Mouse (Mus musculus) liver, adult 2 months (tissue): ENCODE measurements around the gene 4931428L18Rik. TPM values are rescaled to one million over a fixed set of nuclear protein-coding genes. Genes with fewer than 3 reads are reported as not detected.
A peak's percentile ranks its signal among the peaks of the same experiment; 100 is the strongest.

Source experiments
- DNase-seq: peaks from one replicate; pipeline ENCODE4 v3.0.0-alpha.2; 2011; ENCODE audit warnings: low read depth, low spot score; ENCODE audit errors: extremely low read depth
- H3K27ac ChIP-seq: fragments of 200-500 bp; replicated peaks from 2 replicates; pipeline ENCODE4 v1.5.1; 2012; ENCODE audit warnings: low read depth, mild to moderate bottlenecking, control low read depth, inconsistent platforms, low read length; ENCODE audit not compliant: insufficient read depth
- H3K27me3 ChIP-seq: fragments of 200-500 bp; 2 replicates; pipeline ENCODE4 v1.6.1; 2012; ENCODE audit warnings: mild to moderate bottlenecking, moderate library complexity, low read length, inconsistent platforms; ENCODE audit not compliant: control insufficient read depth, insufficient read depth
- H3K36me3 ChIP-seq: fragments of 200-500 bp; 2 replicates; pipeline ENCODE4 v1.6.1; 2012; ENCODE audit warnings: low read length, inconsistent platforms; ENCODE audit not compliant: control insufficient read depth, insufficient read depth
- H3K4me1 ChIP-seq: fragments of 200-500 bp; 2 replicates; pipeline ENCODE4 v1.6.1; 2011; ENCODE audit warnings: low read length; ENCODE audit not compliant: control insufficient read depth, insufficient read depth
- H3K4me3 ChIP-seq: fragments of 200-500 bp; 2 replicates; pipeline ENCODE4 v1.5.1; 2011; ENCODE audit warnings: low read depth, mild to moderate bottlenecking, control low read depth, low read length, moderate library complexity; ENCODE audit not compliant: insufficient read depth
- H3K79me2 ChIP-seq: fragments of 200-500 bp; 2 replicates; pipeline ENCODE4 v1.6.1; 2012; ENCODE audit warnings: inconsistent platforms, mild to moderate bottlenecking, low read length, moderate library complexity; ENCODE audit not compliant: control insufficient read depth, insufficient read depth
- H3K9ac ChIP-seq: fragments of 200-500 bp; 2 replicates; pipeline ENCODE4 v1.6.1; 2012; ENCODE audit warnings: low read depth, mild to moderate bottlenecking, control low read depth, inconsistent platforms, low read length
- CTCF ChIP-seq: fragments of 200-500 bp; IDR thresholded peaks from 2 replicates; pipeline ENCODE4 v1.5.1; 2011; ENCODE audit warnings: low read depth, low read length, control low read depth
- POLR2A ChIP-seq: fragments of 200-500 bp; IDR thresholded peaks from 2 replicates; pipeline ENCODE4 v1.6.1; 2011; ENCODE audit warnings: low read length, control low read depth; ENCODE audit not compliant: insufficient read depth; ENCODE audit errors: extremely low read depth
- WGBS: fragments of 180-500 bp; shearing (Covaris S2); methylation state at CpG from one replicate; pipeline ENCODE4 v1.1.7; 2018; 5-methylcytosine and 5-hydroxymethylcytosine counted together
- polyA plus RNA-seq: library from polyadenylated mRNA; depleted of rRNA; stranded (reverse); fragments of >200 nt; gene quantifications from 2 replicates; pipeline ENCODE4 v1.2.3, GENCODE M21; 2012
- total RNA-seq: library from RNA; depleted of rRNA; stranded (reverse); fragments of >200 nt; gene quantifications from 2 replicates; pipeline ENCODE4 v1.2.3, GENCODE M21; 2014

4931428L18Rik gene
- total and polyA plus RNA-seq, 2 experiments = 0.31 to 0.55 TPM

DNA sequence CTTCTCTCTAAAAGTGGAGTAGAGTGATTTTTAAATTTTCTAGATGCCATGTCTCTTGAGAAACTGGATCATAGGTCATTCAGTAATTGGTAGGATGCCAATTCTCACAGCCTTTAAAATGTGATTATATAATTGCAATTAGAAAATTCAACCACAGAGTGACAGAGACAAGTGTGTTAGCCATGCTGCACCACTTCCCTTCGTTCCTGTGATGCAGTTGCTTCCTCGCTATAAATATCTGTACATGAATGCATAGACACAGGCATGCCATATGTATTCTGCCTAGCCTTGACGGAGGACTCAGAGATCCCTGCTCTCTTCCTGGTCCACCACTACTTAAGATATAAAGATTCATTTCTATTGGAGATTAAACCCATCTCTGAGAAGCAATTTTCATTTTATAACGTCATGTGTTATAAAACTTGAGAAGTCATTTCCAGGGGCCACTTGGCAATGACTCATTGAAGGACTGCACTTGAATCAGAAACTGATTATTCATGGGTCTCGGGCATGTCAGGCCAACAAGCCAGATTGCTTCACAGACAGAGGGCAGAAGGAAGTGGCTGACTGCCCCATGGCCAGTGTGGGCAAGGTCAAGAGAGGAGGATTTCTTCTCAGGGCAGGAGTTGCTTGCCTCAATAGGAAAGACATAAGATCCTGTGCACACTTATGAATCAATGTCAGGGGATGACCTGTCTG, 172.4 kb downstream of the 4931428L18Rik start:
- peak; percentile 77 for DNase-seq
- Histone ChIP-seq H3K27ac (peak overlapping the region; percentile 37), H3K36me3 (no peaks in the 10 kb centered on the region), H3K9ac (no peak overlapping the region), H3K4me3 (no peak overlapping the region), H3K4me1 (peaks cover 19% of the 10 kb centered on the region; the same call in 1 of the 2 replicates), H3K27me3 (no peaks in the 10 kb centered on the region), H3K79me2 (no peaks in the 10 kb centered on the region)
- TF ChIP-seq POLR2A (no peak), CTCF (no peak)
- WGBS = 46% methylated on average over 5 of the region's 5 CpGs

GRCm38 (mm10) chr1:31043208-31043607, 179.3 kb downstream of the 4931428L18Rik start:
- Histone ChIP-seq H3K27me3 (no peaks in the 10 kb centered on the region), H3K4me1 (peaks cover 8% of the 10 kb centered on the region; the same call in 1 of the 2 replicates), H3K27ac (no peak overlapping the region), H3K4me3 (no peak overlapping the region), H3K36me3 (no peaks in the 10 kb centered on the region), H3K79me2 (no peaks in the 10 kb centered on the region), H3K9ac (no peak overlapping the region)
- TF ChIP-seq POLR2A = no peak
- TF ChIP-seq CTCF = no peak
- no peak for DNase-seq
- 74% methylated on average over 3 of the region's 3 CpGs for WGBS

DNA sequence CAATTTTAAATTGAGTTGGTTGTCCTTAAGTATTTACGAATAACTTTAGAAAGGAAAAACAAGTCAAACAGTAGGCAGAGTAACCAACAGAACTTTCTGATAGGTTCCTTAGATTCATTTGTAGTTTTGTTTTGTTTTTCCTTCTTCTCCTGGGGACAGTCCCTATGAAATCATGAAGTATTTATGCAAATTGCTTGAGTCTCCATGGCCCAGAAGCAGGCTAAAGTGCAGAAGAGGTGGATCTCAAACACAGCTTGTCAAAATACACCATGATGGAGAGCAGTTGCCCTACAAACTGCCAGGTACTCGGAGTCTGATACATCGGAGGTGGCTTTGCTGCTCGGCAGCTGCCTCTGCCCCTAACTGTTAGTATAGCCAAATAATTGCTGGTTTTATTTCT, 179.7 kb downstream of the 4931428L18Rik start:
- TF ChIP-seq CTCF (no peak), POLR2A (no peak)
- no peaks in the 10 kb centered on the region for H3K36me3 ChIP-seq
- H3K4me1 ChIP-seq = peaks cover 8% of the 10 kb centered on the region; the same call in 1 of the 2 replicates
- H3K27me3 ChIP-seq = no peaks in the 10 kb centered on the region
- 85% methylated on average over 4 of the region's 4 CpGs for WGBS
- no peaks in the 10 kb centered on the region for H3K79me2 ChIP-seq
- H3K9ac ChIP-seq = no peak overlapping the region
- DNase-seq = no peak
- no peak overlapping the region for H3K4me3 ChIP-seq
- no peak overlapping the region for H3K27ac ChIP-seq

DNA sequence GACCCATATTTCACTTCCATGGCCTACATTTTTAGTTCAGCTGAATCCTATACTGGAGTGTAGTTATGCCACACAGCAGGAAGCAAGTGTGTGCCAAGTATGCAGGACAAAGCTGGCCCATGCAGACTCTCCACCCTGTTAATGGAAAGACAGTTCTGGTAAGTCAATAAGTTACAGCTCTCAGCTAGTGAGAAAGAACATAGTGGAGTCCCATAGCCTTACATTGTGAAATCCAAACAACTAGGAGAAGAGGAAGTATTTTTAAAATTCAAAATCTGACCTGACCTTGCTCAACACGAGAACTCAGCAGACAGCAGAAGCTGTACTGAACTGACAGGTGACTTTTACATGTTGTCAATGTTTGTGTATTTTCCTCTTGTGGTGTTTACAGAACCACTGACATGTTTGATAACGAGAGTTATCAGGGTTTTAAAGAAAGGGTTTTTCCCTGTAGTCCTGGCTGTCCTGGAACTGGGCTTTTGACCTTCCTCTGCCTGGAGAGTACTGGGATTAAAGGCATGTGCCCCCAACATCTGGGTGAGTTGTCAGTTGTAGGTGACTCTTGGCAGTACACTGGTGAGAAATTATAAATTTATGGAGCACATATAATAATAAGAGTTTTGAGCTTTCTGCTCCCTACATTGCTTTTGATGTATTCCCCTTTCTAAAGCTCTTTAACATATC, 188.5 kb downstream of the 4931428L18Rik start:
- no peaks in the 10 kb centered on the region for H3K36me3 ChIP-seq
- H3K4me3 ChIP-seq = no peak overlapping the region
- H3K9ac ChIP-seq = no peak overlapping the region
- TF ChIP-seq POLR2A = no peak
- TF ChIP-seq CTCF = no peak
- WGBS = 9% methylated on average over 2 of the region's 2 CpGs
- DNase-seq = peak; percentile 95
- H3K4me1 ChIP-seq = peaks cover 7% of the 10 kb centered on the region; the same call in 1 of the 2 replicates
- no peaks in the 10 kb centered on the region for H3K27me3 ChIP-seq
- no peaks in the 10 kb centered on the region for H3K79me2 ChIP-seq
- H3K27ac ChIP-seq = peak overlapping the region; percentile 77

DNA sequence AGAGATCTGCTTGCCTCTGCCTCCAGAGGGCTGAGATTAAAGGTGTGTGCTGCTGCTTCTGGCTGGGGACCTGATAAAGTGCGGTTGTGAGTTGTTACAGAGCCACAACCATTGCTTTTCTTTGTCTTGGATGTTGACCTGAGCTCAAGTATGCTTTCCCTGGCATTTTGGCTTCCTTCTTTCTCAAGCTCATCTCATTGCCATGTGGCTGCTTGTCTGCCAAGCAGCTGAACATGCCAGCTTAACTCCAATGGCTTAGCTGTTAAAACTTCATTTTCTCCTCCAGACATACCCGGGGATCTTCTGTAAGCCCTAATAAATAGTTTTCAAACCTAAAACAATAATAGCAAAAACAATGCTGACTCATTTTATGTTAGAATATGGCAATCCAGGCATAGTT, 190.1 kb downstream of the 4931428L18Rik start:
- H3K27ac ChIP-seq = no peak overlapping the region
- H3K27me3 ChIP-seq = no peaks in the 10 kb centered on the region
- H3K4me1 ChIP-seq = peaks cover 7% of the 10 kb centered on the region; the same call in 1 of the 2 replicates
- 82% methylated on average over 2 of the region's 2 CpGs for WGBS
- DNase-seq = no peak
- TF ChIP-seq CTCF (no peak), POLR2A (no peak)
- no peaks in the 10 kb centered on the region for H3K36me3 ChIP-seq
- no peak overlapping the region for H3K9ac ChIP-seq
- no peak overlapping the region for H3K4me3 ChIP-seq
- H3K79me2 ChIP-seq = no peaks in the 10 kb centered on the region

- no peak overlapping the region for H3K4me3 ChIP-seq
- no peaks in the 10 kb centered on the region for H3K79me2 ChIP-seq
- H3K27ac ChIP-seq = no peak overlapping the region
- TF ChIP-seq POLR2A = no peak
- TF ChIP-seq CTCF = no peak
- peaks cover 9% of the 10 kb centered on the region; the same call in 1 of the 2 replicates for H3K4me1 ChIP-seq
- no peaks in the 10 kb centered on the region for H3K36me3 ChIP-seq
- no peak overlapping the region for H3K9ac ChIP-seq
- no peaks in the 10 kb centered on the region for H3K27me3 ChIP-seq
- DNase-seq = peak; percentile 65
These were observed 199.3 kb downstream of the 4931428L18Rik start for GRCm38 (mm10) chr1:31023173-31023572.
